Mouse (Mus musculus): ENCODE results near the gene C530008M17Rik. TPM values are rescaled to one million over a fixed set of nuclear protein-coding genes. Genes with fewer than 3 reads are reported as not detected.
A peak's percentile ranks its signal among the peaks of the same experiment; 100 is the strongest.

The C530008M17Rik gene
- polyA plus RNA-seq, 1 experiment from 2014 or later, result 58.5 TPM

GRCm38 (mm10) chr5:76658084-76658934, 2.0 kb downstream of the C530008M17Rik start:
- H3K4me2 ChIP-seq (replicated peaks; ENCODE audit: low read depth, low read length), result peak overlapping the region; percentile 84
- 2% methylated on average over 36 of the region's 38 CpGs for WGBS
- H3K27ac ChIP-seq (ENCODE audit: low read depth, low read length), result peak overlapping the region; percentile 96
- H3K4me3 ChIP-seq (ENCODE audit: low read depth, low read length), result peak overlapping the region; percentile 78
- H3K9ac ChIP-seq (ENCODE audit: low read depth, low read length), result peak overlapping the region; percentile 94
- ATAC-seq (ENCODE audit: low FRiP score) (peak; percentile 84), DNase-seq (ENCODE audit: low spot score) (peak; percentile 82)
- no peaks in the 10 kb centered on the region for H3K36me3 ChIP-seq (ENCODE audit: control insufficient read depth, insufficient read depth, low read length)
- no peaks in the 10 kb centered on the region for H3K9me3 ChIP-seq (ENCODE audit: control insufficient read depth, low read length)
- H3K4me1 ChIP-seq (replicated peaks; ENCODE audit: control insufficient read depth, insufficient read depth, low read length), result 0 out of 2 replicates have a peak, but pooled peaks cover 2% of the 10 kb centered on the region
- H3K27me3 ChIP-seq (ENCODE audit: control insufficient read depth, insufficient read depth, low read length), result no peaks in the 10 kb centered on the region

- 88% methylated on average over 8 of the region's 8 CpGs for WGBS
- Histone ChIP-seq H3K4me3 (ENCODE audit: low read depth, low read length) (no peak overlapping the region), H3K27ac (ENCODE audit: low read depth, low read length) (no peak overlapping the region)
These were observed 3.8 kb downstream of the C530008M17Rik start for GRCm38 (mm10) chr5:76659958-76660635.

GRCm38 (mm10) chr5:76661310-76661709, 5.0 kb downstream of the C530008M17Rik start:
- no peaks in the 10 kb centered on the region for H3K27me3 ChIP-seq (ENCODE audit: control insufficient read depth, insufficient read depth, low read length)
- H3K9ac ChIP-seq (ENCODE audit: low read depth, low read length), result no peak overlapping the region
- DNase-seq (ENCODE audit: low spot score) (no peak), ATAC-seq (ENCODE audit: low FRiP score) (no peak)
- no peak overlapping the region for H3K27ac ChIP-seq (ENCODE audit: low read depth, low read length)
- H3K4me2 ChIP-seq (replicated peaks; ENCODE audit: low read depth, low read length), result no peak overlapping the region
- H3K9me3 ChIP-seq (ENCODE audit: control insufficient read depth, low read length), result no peaks in the 10 kb centered on the region
- 0 out of 2 replicates have a peak, but pooled peaks cover 2% of the 10 kb centered on the region for H3K4me1 ChIP-seq (replicated peaks; ENCODE audit: control insufficient read depth, insufficient read depth, low read length)
- H3K36me3 ChIP-seq (ENCODE audit: control insufficient read depth, insufficient read depth, low read length), result no peaks in the 10 kb centered on the region
- H3K4me3 ChIP-seq (ENCODE audit: low read depth, low read length), result no peak overlapping the region
- WGBS, result 67% methylated on average over 4 of the region's 4 CpGs

More at GRCm38 (mm10) chr5:76659958-76660635, 3.8 kb downstream of the C530008M17Rik start:
- H3K9me3 ChIP-seq (ENCODE audit: control insufficient read depth, low read length), result no peaks in the 10 kb centered on the region
- no peaks in the 10 kb centered on the region for H3K27me3 ChIP-seq (ENCODE audit: control insufficient read depth, insufficient read depth, low read length)
- no peak for ATAC-seq (ENCODE audit: low FRiP score)
- DNase-seq (ENCODE audit: low spot score), result no peak
- no peak overlapping the region; the same call in 1 of the 2 replicates for H3K4me2 ChIP-seq (replicated peaks; ENCODE audit: low read depth, low read length)
- H3K36me3 ChIP-seq (ENCODE audit: control insufficient read depth, insufficient read depth, low read length), result no peaks in the 10 kb centered on the region
- no peak overlapping the region for H3K9ac ChIP-seq (ENCODE audit: low read depth, low read length)
- 0 out of 2 replicates have a peak, but pooled peaks cover 2% of the 10 kb centered on the region for H3K4me1 ChIP-seq (replicated peaks; ENCODE audit: control insufficient read depth, insufficient read depth, low read length)

GRCm38 (mm10) chr5:76664936-76665335, 8.6 kb downstream of the C530008M17Rik start:
- Histone ChIP-seq H3K4me2 (replicated peaks; ENCODE audit: low read depth, low read length) (no peak overlapping the region), H3K4me1 (replicated peaks; ENCODE audit: control insufficient read depth, insufficient read depth, low read length) (peaks cover 4% of the 10 kb centered on the region; the same call in 1 of the 2 replicates), H3K27ac (ENCODE audit: low read depth, low read length) (peak overlapping the region; percentile 80), H3K36me3 (ENCODE audit: control insufficient read depth, insufficient read depth, low read length) (no peaks in the 10 kb centered on the region), H3K4me3 (ENCODE audit: low read depth, low read length) (no peak overlapping the region), H3K27me3 (ENCODE audit: control insufficient read depth, insufficient read depth, low read length) (no peaks in the 10 kb centered on the region), H3K9ac (ENCODE audit: low read depth, low read length) (no peak overlapping the region), H3K9me3 (ENCODE audit: control insufficient read depth, low read length) (no peaks in the 10 kb centered on the region)
- no peak for DNase-seq (ENCODE audit: low spot score)
- peak; percentile 58; the same call in 1 of the 2 replicates for ATAC-seq (ENCODE audit: low FRiP score)
- WGBS, result 64% methylated on average over 7 of the region's 7 CpGs

GRCm38 (mm10) chr5:76665421-76665820, 9.1 kb downstream of the C530008M17Rik start:
- no peak overlapping the region for H3K4me2 ChIP-seq (replicated peaks; ENCODE audit: low read depth, low read length)
- peak; percentile 90 for ATAC-seq (ENCODE audit: low FRiP score)
- no peak overlapping the region for H3K4me3 ChIP-seq (ENCODE audit: low read depth, low read length)
- H3K4me1 ChIP-seq (replicated peaks; ENCODE audit: control insufficient read depth, insufficient read depth, low read length), result peaks cover 4% of the 10 kb centered on the region; the same call in 1 of the 2 replicates
- no peaks in the 10 kb centered on the region for H3K9me3 ChIP-seq (ENCODE audit: control insufficient read depth, low read length)
- no peak overlapping the region for H3K9ac ChIP-seq (ENCODE audit: low read depth, low read length)
- H3K27ac ChIP-seq (ENCODE audit: low read depth, low read length), result peak overlapping the region; percentile 80
- 15% methylated on average over 7 of the region's 7 CpGs for WGBS
- DNase-seq (ENCODE audit: low spot score), result peak; percentile 79
- H3K27me3 ChIP-seq (ENCODE audit: control insufficient read depth, insufficient read depth, low read length), result no peaks in the 10 kb centered on the region
- H3K36me3 ChIP-seq (ENCODE audit: control insufficient read depth, insufficient read depth, low read length), result no peaks in the 10 kb centered on the region

- 59% methylated on average over 6 of the region's 6 CpGs for WGBS
- H3K4me2 ChIP-seq (replicated peaks; ENCODE audit: low read depth, low read length), result no peak overlapping the region
These were observed 9.9 kb downstream of the C530008M17Rik start for GRCm38 (mm10) chr5:76666026-76666756.

GRCm38 (mm10) chr5:76668118-76668517, 11.8 kb downstream of the C530008M17Rik start:
- ATAC-seq (ENCODE audit: low FRiP score) (no peak), DNase-seq (ENCODE audit: low spot score) (no peak)
- H3K27me3 ChIP-seq (ENCODE audit: control insufficient read depth, insufficient read depth, low read length), result no peaks in the 10 kb centered on the region
- H3K9me3 ChIP-seq (ENCODE audit: control insufficient read depth, low read length), result no peaks in the 10 kb centered on the region
- no peak overlapping the region for H3K4me2 ChIP-seq (replicated peaks; ENCODE audit: low read depth, low read length)
- no peak overlapping the region for H3K9ac ChIP-seq (ENCODE audit: low read depth, low read length)
- H3K27ac ChIP-seq (ENCODE audit: low read depth, low read length), result no peak overlapping the region
- peaks cover 3% of the 10 kb centered on the region; the same call in 1 of the 2 replicates for H3K4me1 ChIP-seq (replicated peaks; ENCODE audit: control insufficient read depth, insufficient read depth, low read length)
- no peaks in the 10 kb centered on the region for H3K36me3 ChIP-seq (ENCODE audit: control insufficient read depth, insufficient read depth, low read length)
- WGBS, result 61% methylated on average over 5 of the region's 5 CpGs
- no peak overlapping the region for H3K4me3 ChIP-seq (ENCODE audit: low read depth, low read length)

More at GRCm38 (mm10) chr5:76666026-76666756, 9.9 kb downstream of the C530008M17Rik start:
- peak overlapping the region; percentile 3; the same call in 1 of the 2 replicates for H3K9ac ChIP-seq (ENCODE audit: low read depth, low read length)
- H3K9me3 ChIP-seq (ENCODE audit: control insufficient read depth, low read length), result no peaks in the 10 kb centered on the region
- H3K27ac ChIP-seq (ENCODE audit: low read depth, low read length), result peak overlapping the region; percentile 80
- H3K27me3 ChIP-seq (ENCODE audit: control insufficient read depth, insufficient read depth, low read length), result no peaks in the 10 kb centered on the region
- peak; percentile 30 for DNase-seq (ENCODE audit: low spot score)
- H3K4me1 ChIP-seq (replicated peaks; ENCODE audit: control insufficient read depth, insufficient read depth, low read length), result peaks cover 4% of the 10 kb centered on the region; the same call in 1 of the 2 replicates
- peak; percentile 63; the same call in 1 of the 2 replicates for ATAC-seq (ENCODE audit: low FRiP score)
- H3K4me3 ChIP-seq (ENCODE audit: low read depth, low read length), result no peak overlapping the region
- no peaks in the 10 kb centered on the region for H3K36me3 ChIP-seq (ENCODE audit: control insufficient read depth, insufficient read depth, low read length)

GRCm38 (mm10) chr5:76668547-76668946, 12.2 kb downstream of the C530008M17Rik start:
- no peak overlapping the region for H3K9ac ChIP-seq (ENCODE audit: low read depth, low read length)
- 92% methylated on average over 5 of the region's 5 CpGs for WGBS
- H3K4me2 ChIP-seq (replicated peaks; ENCODE audit: low read depth, low read length), result no peak overlapping the region
- H3K4me3 ChIP-seq (ENCODE audit: low read depth, low read length), result no peak overlapping the region
- no peaks in the 10 kb centered on the region for H3K9me3 ChIP-seq (ENCODE audit: control insufficient read depth, low read length)
- no peak for ATAC-seq (ENCODE audit: low FRiP score)
- H3K27ac ChIP-seq (ENCODE audit: low read depth, low read length), result no peak overlapping the region
- DNase-seq (ENCODE audit: low spot score), result no peak
- H3K36me3 ChIP-seq (ENCODE audit: control insufficient read depth, insufficient read depth, low read length), result no peaks in the 10 kb centered on the region
- H3K4me1 ChIP-seq (replicated peaks; ENCODE audit: control insufficient read depth, insufficient read depth, low read length), result peaks cover 2% of the 10 kb centered on the region; the same call in 1 of the 2 replicates
- H3K27me3 ChIP-seq (ENCODE audit: control insufficient read depth, insufficient read depth, low read length), result no peaks in the 10 kb centered on the region
